Mouse (Mus musculus): ENCODE data around the gene St6galnac3. TPM values are rescaled to one million over a fixed set of nuclear protein-coding genes. Genes with fewer than 3 reads are reported as not detected.

Gene St6galnac3
- polyA plus RNA-seq, 1 experiment from 2014 or later = 15.8 TPM

GRCm38 (mm10) chr3:153648713-153649112 lies 76.3 kb downstream of the St6galnac3 start:
- Histone ChIP-seq H3K27me3 (no peaks in the 10 kb centered on the region), H3K9ac (no peak overlapping the region), H3K4me3 (no peak overlapping the region), H3K4me1 (replicated peaks) (no peaks in the 10 kb centered on the region), H3K4me2 (no peak overlapping the region), H3K27ac (no peak overlapping the region), H3K36me3 (no peaks in the 10 kb centered on the region), H3K9me3 (replicated peaks) (no peaks in the 10 kb centered on the region)
- ATAC-seq (replicated peaks; ENCODE audit: insufficient number of reproducible peaks, insufficient read depth, low FRiP score, low read depth) = no peak
- 77% methylated on average over 8 of the region's 8 CpGs for WGBS

DNA sequence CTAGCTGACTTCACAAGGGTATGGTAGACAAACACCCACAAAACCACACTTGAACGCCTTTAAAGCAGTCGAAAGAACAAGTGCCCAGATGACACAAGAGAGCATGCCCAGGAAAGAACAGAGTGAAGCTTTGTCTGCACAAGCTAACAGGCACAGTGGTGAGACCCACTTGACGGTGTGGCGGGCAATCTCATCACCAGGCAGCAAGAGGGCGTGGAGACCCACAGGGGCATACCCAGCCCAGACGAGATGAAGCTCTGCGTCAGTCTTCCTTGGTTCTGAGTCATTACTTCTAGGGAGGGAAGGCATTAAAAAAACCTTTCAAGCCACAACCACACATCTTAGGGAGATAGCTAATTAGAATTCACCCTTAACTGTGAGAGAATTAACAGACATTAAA lies 79.2 kb downstream of the St6galnac3 start:
- Histone ChIP-seq H3K9me3 (replicated peaks) (no peaks in the 10 kb centered on the region), H3K36me3 (no peaks in the 10 kb centered on the region), H3K4me1 (replicated peaks) (no peaks in the 10 kb centered on the region), H3K4me3 (no peak overlapping the region), H3K27me3 (no peaks in the 10 kb centered on the region), H3K4me2 (no peak overlapping the region), H3K9ac (no peak overlapping the region), H3K27ac (no peak overlapping the region)
- no peak for ATAC-seq (replicated peaks; ENCODE audit: insufficient number of reproducible peaks, insufficient read depth, low FRiP score, low read depth)
- 65% methylated on average over 7 of the region's 7 CpGs for WGBS

DNA sequence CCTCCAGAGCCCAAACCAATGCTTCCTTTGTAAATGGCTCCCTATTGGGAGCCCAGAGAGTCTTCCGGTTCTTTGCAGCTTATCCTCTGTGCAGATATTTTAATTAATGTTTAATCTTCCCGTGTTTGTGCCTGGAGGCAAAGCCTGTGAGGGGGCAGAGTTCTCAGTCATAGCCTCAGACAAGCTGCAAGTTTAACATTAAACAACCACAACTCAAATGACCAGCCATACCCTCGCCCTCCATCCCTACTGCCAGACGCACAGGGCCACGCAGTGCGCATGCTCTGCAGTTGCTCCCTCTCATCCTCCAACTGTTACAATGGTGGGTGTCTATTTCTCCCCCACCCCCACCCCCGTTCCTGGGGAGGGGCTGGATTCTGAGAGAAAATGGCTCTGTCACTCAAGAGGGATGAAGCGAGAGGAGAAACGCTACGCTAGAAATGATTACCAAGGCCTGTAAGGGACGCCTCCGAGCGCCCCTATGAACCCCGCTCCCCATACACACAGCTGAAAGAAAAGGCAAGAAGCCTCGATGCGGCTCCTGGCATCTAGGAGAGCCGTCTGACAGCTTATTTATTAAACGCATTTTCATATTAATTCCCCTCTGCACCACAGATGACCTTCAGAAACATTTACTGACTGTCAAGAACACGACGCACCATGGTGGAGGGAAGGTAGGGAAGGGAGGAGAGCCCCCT lies 81.0 kb downstream of the St6galnac3 start:
- Histone ChIP-seq H3K4me1 (replicated peaks) (no peaks in the 10 kb centered on the region), H3K36me3 (no peaks in the 10 kb centered on the region), H3K27me3 (no peaks in the 10 kb centered on the region), H3K9ac (no peak overlapping the region), H3K27ac (no peak overlapping the region), H3K4me2 (no peak overlapping the region), H3K4me3 (no peak overlapping the region), H3K9me3 (replicated peaks) (no peaks in the 10 kb centered on the region)
- no peak for ATAC-seq (replicated peaks; ENCODE audit: insufficient number of reproducible peaks, insufficient read depth, low FRiP score, low read depth)
- whole genome bisulfite sequencing = 80% methylated on average over 20 of the region's 20 CpGs

GRCm38 (mm10) chr3:153642826-153643225 lies 82.1 kb downstream of the St6galnac3 start:
- WGBS = 91% methylated on average over 14 of the region's 14 CpGs

GRCm38 (mm10) chr3:153641805-153642204 lies 83.2 kb downstream of the St6galnac3 start:
- Histone ChIP-seq H3K9ac (no peak overlapping the region), H3K9me3 (replicated peaks) (no peaks in the 10 kb centered on the region), H3K27ac (no peak overlapping the region), H3K27me3 (no peaks in the 10 kb centered on the region), H3K4me1 (replicated peaks) (no peaks in the 10 kb centered on the region), H3K4me3 (no peak overlapping the region), H3K36me3 (no peaks in the 10 kb centered on the region), H3K4me2 (no peak overlapping the region)
- ATAC-seq (replicated peaks; ENCODE audit: insufficient number of reproducible peaks, insufficient read depth, low FRiP score, low read depth) = no peak
- 79% methylated on average over 5 of the region's 5 CpGs for WGBS

More at GRCm38 (mm10) chr3:153642826-153643225, 82.1 kb downstream of the St6galnac3 start:
- ATAC-seq (replicated peaks; ENCODE audit: insufficient number of reproducible peaks, insufficient read depth, low FRiP score, low read depth) = no peak
- Histone ChIP-seq H3K27me3 (no peaks in the 10 kb centered on the region), H3K4me1 (replicated peaks) (no peaks in the 10 kb centered on the region), H3K4me3 (no peak overlapping the region), H3K27ac (no peak overlapping the region), H3K9ac (no peak overlapping the region), H3K36me3 (no peaks in the 10 kb centered on the region), H3K9me3 (replicated peaks) (no peaks in the 10 kb centered on the region), H3K4me2 (no peak overlapping the region)

DNA sequence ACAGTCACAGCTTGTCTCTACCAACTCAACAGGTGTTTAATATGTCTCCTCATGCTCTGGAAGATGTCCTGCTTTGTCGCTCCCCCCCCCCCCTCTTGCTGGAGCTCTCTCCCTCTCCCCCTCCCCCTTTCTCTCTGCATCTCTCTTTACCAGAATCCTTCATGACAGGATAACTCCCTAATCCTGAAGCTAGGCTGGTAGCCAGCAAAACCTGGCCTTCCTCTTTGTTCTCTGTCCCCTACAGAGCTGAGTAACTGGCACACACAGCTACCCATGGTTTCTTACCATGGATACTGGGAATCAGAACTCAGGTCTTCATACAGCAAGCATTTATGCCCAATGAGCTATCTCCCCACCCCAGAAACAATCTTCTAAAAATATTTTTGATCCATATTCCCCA lies 87.6 kb downstream of the St6galnac3 start:
- Histone ChIP-seq H3K36me3 (no peaks in the 10 kb centered on the region), H3K9me3 (replicated peaks) (no peaks in the 10 kb centered on the region), H3K4me3 (no peak overlapping the region), H3K4me1 (replicated peaks) (0 out of 2 replicates have a peak, but pooled peaks cover 3% of the 10 kb centered on the region), H3K27me3 (no peaks in the 10 kb centered on the region), H3K4me2 (no peak overlapping the region), H3K9ac (no peak overlapping the region), H3K27ac (no peak overlapping the region)
- ATAC-seq (replicated peaks; ENCODE audit: insufficient number of reproducible peaks, insufficient read depth, low FRiP score, low read depth) = no peak
- WGBS = 57% methylated on average over 1 of the region's 1 CpGs

DNA sequence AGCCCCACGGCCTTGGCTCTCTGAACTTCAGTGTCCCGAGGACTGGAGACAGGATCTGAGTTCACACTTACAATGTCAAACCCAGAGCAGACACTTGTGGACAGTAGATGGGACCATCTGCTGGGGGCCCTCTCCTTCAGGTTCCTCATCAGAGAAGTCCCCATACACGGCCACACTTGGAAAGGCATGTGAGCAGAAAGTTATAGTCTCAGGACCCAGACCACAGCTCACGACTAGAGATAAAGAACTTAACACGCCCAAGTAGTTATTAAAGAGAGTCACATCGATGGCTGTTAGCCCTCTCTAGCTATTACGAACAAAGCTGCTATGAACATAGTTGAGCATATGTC lies 88.2 kb downstream of the St6galnac3 start:
- H3K4me1 ChIP-seq (replicated peaks) = 0 out of 2 replicates have a peak, but pooled peaks cover 3% of the 10 kb centered on the region
- ATAC-seq (replicated peaks; ENCODE audit: insufficient number of reproducible peaks, insufficient read depth, low FRiP score, low read depth) = no peak
- no peak overlapping the region for H3K4me3 ChIP-seq
- 57% methylated on average over 7 of the region's 7 CpGs for WGBS
- no peak overlapping the region for H3K9ac ChIP-seq
- H3K27me3 ChIP-seq = no peaks in the 10 kb centered on the region
- no peaks in the 10 kb centered on the region for H3K36me3 ChIP-seq
- no peak overlapping the region for H3K4me2 ChIP-seq
- H3K9me3 ChIP-seq (replicated peaks) = no peaks in the 10 kb centered on the region
- H3K27ac ChIP-seq = no peak overlapping the region

DNA sequence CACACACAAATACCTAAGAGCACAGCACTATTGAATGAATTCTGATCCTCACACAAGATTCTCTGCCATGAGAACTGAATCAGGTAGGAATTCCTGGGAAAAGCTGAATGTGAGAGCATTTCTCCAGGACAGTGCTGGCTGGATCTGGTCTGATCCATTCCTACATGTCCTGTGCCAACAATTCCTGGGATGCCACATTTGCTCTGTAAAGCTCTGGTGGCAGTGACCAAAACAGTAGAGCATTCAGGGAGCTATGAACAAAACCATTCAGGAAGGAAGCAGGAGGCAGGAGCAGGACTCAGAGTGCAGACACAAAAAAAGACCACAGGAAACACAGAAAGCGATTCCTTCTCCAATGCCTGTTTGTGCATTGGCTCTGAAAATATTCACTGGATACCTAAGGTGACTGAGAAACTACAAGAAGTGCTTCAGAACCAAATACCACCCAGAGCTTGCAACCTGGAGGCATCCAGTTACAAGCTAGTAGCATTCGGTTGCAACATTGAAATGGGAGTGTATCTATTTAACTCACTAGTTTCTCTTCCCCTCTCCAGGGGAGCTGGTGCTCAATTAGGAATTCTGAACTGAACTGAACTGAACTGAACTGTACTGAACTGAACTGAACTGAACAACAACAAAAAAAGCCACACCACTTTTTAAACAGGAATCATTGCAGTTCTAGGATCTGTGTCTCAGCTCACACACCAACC lies 88.7 kb downstream of the St6galnac3 start:
- Histone ChIP-seq H3K4me3 (no peak overlapping the region), H3K27me3 (no peaks in the 10 kb centered on the region), H3K27ac (no peak overlapping the region), H3K36me3 (no peaks in the 10 kb centered on the region), H3K4me1 (replicated peaks) (0 out of 2 replicates have a peak, but pooled peaks cover 3% of the 10 kb centered on the region), H3K9me3 (replicated peaks) (no peaks in the 10 kb centered on the region), H3K9ac (no peak overlapping the region), H3K4me2 (no peak overlapping the region)
- WGBS = 62% methylated on average over 2 of the region's 2 CpGs
- ATAC-seq (replicated peaks; ENCODE audit: insufficient number of reproducible peaks, insufficient read depth, low FRiP score, low read depth) = no peak

- 56% methylated on average over 10 of the region's 10 CpGs for WGBS
- Histone ChIP-seq H3K27me3 (no peaks in the 10 kb centered on the region), H3K4me1 (replicated peaks) (0 out of 2 replicates have a peak, but pooled peaks cover 3% of the 10 kb centered on the region), H3K9ac (no peak overlapping the region), H3K4me3 (no peak overlapping the region), H3K27ac (no peak overlapping the region), H3K4me2 (no peak overlapping the region), H3K36me3 (no peaks in the 10 kb centered on the region), H3K9me3 (replicated peaks) (no peaks in the 10 kb centered on the region)
- ATAC-seq (replicated peaks; ENCODE audit: insufficient number of reproducible peaks, insufficient read depth, low FRiP score, low read depth) = no peak
Measured at GRCm38 (mm10) chr3:153631988-153632672, 92.8 kb downstream of the St6galnac3 start.

DNA sequence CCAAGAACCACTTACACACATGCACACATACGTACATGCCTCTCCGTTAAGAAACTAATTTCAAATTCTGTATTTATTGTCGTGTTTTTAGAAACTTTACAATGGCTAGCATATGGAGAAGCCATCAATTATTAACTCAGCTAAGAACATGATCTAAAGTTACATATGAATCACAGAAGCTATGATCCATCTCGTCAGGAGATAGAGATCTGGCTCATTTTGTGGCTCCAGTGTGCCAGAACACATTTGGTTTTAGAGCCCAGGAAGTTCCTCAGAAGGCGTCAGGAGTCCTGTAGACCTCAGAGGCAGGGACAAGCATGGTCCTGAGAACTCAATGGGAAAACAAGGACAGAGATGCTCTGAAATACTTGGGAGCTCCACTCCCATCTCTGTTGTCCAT lies 98.7 kb downstream of the St6galnac3 start:
- Histone ChIP-seq H3K4me2 (no peak overlapping the region), H3K9me3 (replicated peaks) (no peaks in the 10 kb centered on the region), H3K36me3 (no peaks in the 10 kb centered on the region), H3K4me3 (no peak overlapping the region), H3K9ac (no peak overlapping the region), H3K27ac (no peak overlapping the region), H3K27me3 (no peaks in the 10 kb centered on the region), H3K4me1 (replicated peaks) (no peaks in the 10 kb centered on the region)
- 74% methylated on average over 5 of the region's 5 CpGs for whole genome bisulfite sequencing
- ATAC-seq (replicated peaks; ENCODE audit: insufficient number of reproducible peaks, insufficient read depth, low FRiP score, low read depth) = no peak

- ATAC-seq (replicated peaks; ENCODE audit: insufficient number of reproducible peaks, insufficient read depth, low FRiP score, low read depth) = no peak
- Histone ChIP-seq H3K4me1 (replicated peaks) (peaks cover 21% of the 10 kb centered on the region; the same call in 1 of the 2 replicates), H3K9ac (no peak overlapping the region)
Measured at GRCm38 (mm10) chr3:153618976-153619375, 106.0 kb downstream of the St6galnac3 start.

More at GRCm38 (mm10) chr3:153618976-153619375, 106.0 kb downstream of the St6galnac3 start:
- WGBS = 92% methylated on average over 7 of the region's 7 CpGs
- no peak overlapping the region for H3K4me2 ChIP-seq
- H3K36me3 ChIP-seq = no peaks in the 10 kb centered on the region
- no peaks in the 10 kb centered on the region for H3K27me3 ChIP-seq
- no peak overlapping the region for H3K4me3 ChIP-seq
- no peaks in the 10 kb centered on the region for H3K9me3 ChIP-seq (replicated peaks)
- no peak overlapping the region for H3K27ac ChIP-seq
